Comparison of ENCODE assay signal across 24 mouse cellular contexts in the genomic region with DNA sequence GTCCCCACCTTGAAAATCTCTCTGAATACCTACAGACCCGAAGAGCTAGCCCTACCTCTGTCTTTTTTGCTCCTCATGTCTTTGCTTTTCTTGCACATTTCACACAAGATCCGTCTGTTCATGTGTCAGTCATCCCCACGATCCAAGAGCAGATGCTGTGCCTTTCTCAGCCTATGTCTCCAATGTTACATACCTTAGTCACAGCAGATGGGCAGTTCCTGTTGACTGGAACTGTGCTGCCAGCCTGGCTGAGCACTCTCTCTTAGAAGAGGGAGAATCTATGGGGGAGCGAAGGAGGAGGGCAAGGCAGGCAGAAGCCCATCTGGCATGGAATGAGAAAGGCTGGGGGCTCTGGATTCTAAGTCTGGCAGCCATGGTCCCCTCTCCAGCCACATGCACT. TPM values are rescaled to one million over a fixed set of nuclear protein-coding genes. Genes with fewer than 3 reads are reported as not detected.
A peak's percentile ranks its signal among the peaks of the same experiment; 100 is the strongest.
DNase-seq lines count a peak whose midpoint lies in the region; ATAC-seq and TF ChIP-seq lines count a peak whose summit lies in the region.
"Had no signal": no experiment of that assay in that cellular context is flagged by ENCODE, and none has a peak within 500 bp of the region (broad histone marks: within the 10 kb centered on the region; RNA-seq: fewer than 3 reads in every experiment).

No protein-coding gene starts in this region.

- no peaks in the 10 kb centered on the region for H3K27me3 ChIP-seq in hindbrain, embryonic 16.5 days (replicated peaks; ENCODE audit: control insufficient read depth, insufficient read depth, low read length)
- H3K27me3 ChIP-seq: embryonic facial prominence, embryonic 15.5 days; lung, embryonic 15.5 days; neural tube, embryonic 13.5 days had no signal

- no peak for DNase-seq in frontal cortex, postnatal 14 days (ENCODE audit: low spot score in 2 of 2)
- no peak for DNase-seq in left cerebral cortex, adult 2 months (ENCODE audit: extremely low spot score in 1 of 2, low spot score in 2 of 2)
- DNase-seq in left cerebral cortex, adult 11 months (ENCODE audit: low spot score) = no peak
- peak; percentile 76 for DNase-seq in brain, embryonic 14.5 days (ENCODE audit: low read depth)
- no peak for DNase-seq in adrenal gland, adult 2 months
- DNase-seq in spleen, postnatal 14 days (ENCODE audit: low spot score in 2 of 2) = no peak
- DNase-seq: B cell, adult 2 months; cerebellum, postnatal 14 days; embryo, embryonic 11 days; heart, adult 11 months; heart, postnatal 14 days; kidney, adult 2 months; kidney, postnatal 10 days; thymus, postnatal 36 days had no signal

- no peak overlapping the region for H3K4me3 ChIP-seq in left cerebral cortex, adult 2 months
- no peak overlapping the region for H3K4me3 ChIP-seq in hindbrain, embryonic 16.5 days (ENCODE audit: low read length)
- H3K4me3 ChIP-seq: embryonic facial prominence, embryonic 15.5 days; heart, embryonic 12.5 days; lung, embryonic 15.5 days; midbrain, embryonic 10.5 days; neural tube, embryonic 13.5 days had no signal

- TF ChIP-seq CTCF in left cerebral cortex, adult 2 months (IDR thresholded peaks at IDR 0.05) = no peak
- no peak for TF ChIP-seq CTCF in brain, embryonic 14.5 days (IDR thresholded peaks at IDR 0.05; ENCODE audit: borderline replicate concordance, extremely low read depth, insufficient read depth, insufficient read length)

- H3K4me2 ChIP-seq in hindbrain, embryonic 16.5 days (ENCODE audit: low read length) = no peak overlapping the region
- H3K4me2 ChIP-seq: embryonic facial prominence, embryonic 15.5 days; heart, embryonic 12.5 days; lung, embryonic 15.5 days; neural tube, embryonic 13.5 days had no signal

- H3K9me3 ChIP-seq in hindbrain, embryonic 16.5 days (ENCODE audit: control insufficient read depth, low read length) = no peaks in the 10 kb centered on the region
- H3K9me3 ChIP-seq: embryonic facial prominence, embryonic 15.5 days; heart, embryonic 12.5 days; lung, embryonic 15.5 days; midbrain, embryonic 10.5 days; neural tube, embryonic 13.5 days had no signal

- intact Hi-C loops in left cerebral cortex, adult 2 months (cut with DNase I) = no loop called here

- no peak for TF ChIP-seq POLR2A in brain, embryonic 14.5 days (IDR thresholded peaks at IDR 0.05; ENCODE audit: borderline replicate concordance, extremely low read depth, insufficient read depth, insufficient read length, poor library complexity, severe bottlenecking)

- no peaks in the 10 kb centered on the region for H3K36me3 ChIP-seq in hindbrain, embryonic 16.5 days (ENCODE audit: control insufficient read depth, insufficient read depth, low read length)
- H3K36me3 ChIP-seq: embryonic facial prominence, embryonic 15.5 days; heart, embryonic 12.5 days; lung, embryonic 15.5 days; midbrain, embryonic 10.5 days; neural tube, embryonic 13.5 days had no signal

- H3K4me1 ChIP-seq in hindbrain, embryonic 16.5 days (ENCODE audit: control insufficient read depth, insufficient read depth, low read depth, low read length) = no peaks in the 10 kb centered on the region
- H3K4me1 ChIP-seq: embryonic facial prominence, embryonic 15.5 days; neural tube, embryonic 13.5 days had no signal

- peak overlapping the region; percentile 69 for H3K27ac ChIP-seq in left cerebral cortex, adult 2 months
- peak overlapping the region; percentile 36; the same call in 1 of the 2 replicates for H3K27ac ChIP-seq in hindbrain, embryonic 16.5 days (ENCODE audit: low read depth, low read length)
- H3K27ac ChIP-seq: embryonic facial prominence, embryonic 15.5 days; liver, embryonic 14.5 days; lung, embryonic 15.5 days; macrophage; midbrain, embryonic 10.5 days; neural tube, embryonic 13.5 days had no signal

- no peak overlapping the region for H3K9ac ChIP-seq in hindbrain, embryonic 16.5 days (ENCODE audit: low read depth, low read length)
- H3K9ac ChIP-seq: embryonic facial prominence, embryonic 15.5 days; heart, embryonic 12.5 days; liver, embryonic 14.5 days; lung, embryonic 15.5 days; neural tube, embryonic 13.5 days had no signal

- 76% methylated on average over 4 of the region's 4 CpGs for WGBS in hindbrain, embryonic 16.5 days

- peak; percentile 66 for ATAC-seq in frontal cortex, adult (ENCODE audit: low TSS enrichment)
- ATAC-seq in hindbrain, embryonic 16.5 days = no peak
- ATAC-seq: inflammation-experienced regulatory T-cells, adult 6 months had no signal

RNA-seq across cellular contexts. Expression of gene Fem1b, which starts 46.4 kb away (rescaled TPM):
- 100 to 1,000 TPM; 104 to 107 TPM for total RNA-seq in left cerebral cortex, adult 2 months (2021)
- polyA plus RNA-seq in brain, embryonic 14.5 days (2012; rRNA removed) = 48.8 and 89.5 TPM in 2 replicates
- polyA plus RNA-seq in hindbrain, embryonic 16.5 days (2015; fragmentation: Nextera tagmentation; extraction: Ambion mirVana) = 44.5 and 55.2 TPM in 2 replicates
- total RNA-seq in adrenal gland, adult 2 months (2021) = 10 to 100 TPM; 31.6 to 33.8 TPM
- 8.1 and 8.3 TPM in 2 replicates for polyA plus RNA-seq in adrenal gland, adult 2 months (2012; rRNA removed)
